Mouse (Mus musculus) embryonic facial prominence, embryonic 13.5 days (tissue): ENCODE measurements around the gene Coq8a. TPM values are rescaled to one million over a fixed set of nuclear protein-coding genes. Genes with fewer than 3 reads are reported as not detected.

ENCODE experiments used
- ATAC-seq: fragments of 200-750 bp; cut with Nextera tagmentation; 2 replicates; pipeline ENCODE4 v1.8.0; 2017; ENCODE audit warnings: low read depth; ENCODE audit not compliant: insufficient number of reproducible peaks, insufficient read depth, low FRiP score, low TSS enrichment
- H3K27ac ChIP-seq: fragments of 300-500 bp; sonication (generic); 2 replicates; pipeline ENCODE4 v1.5.1; 2015; ENCODE audit warnings: moderate library complexity, mild to moderate bottlenecking, inconsistent platforms
- H3K27me3 ChIP-seq: fragments of 300-500 bp; sonication (generic); 2 replicates; pipeline ENCODE4 v1.6.1; 2015; ENCODE audit warnings: mild to moderate bottlenecking, inconsistent platforms
- H3K36me3 ChIP-seq: fragments of 300-500 bp; sonication (generic); 2 replicates; pipeline ENCODE4 v1.6.1; 2015; ENCODE audit warnings: mild to moderate bottlenecking, inconsistent platforms
- H3K4me1 ChIP-seq: fragments of 300-500 bp; sonication (generic); 2 replicates; pipeline ENCODE4 v1.6.1; 2015; ENCODE audit warnings: inconsistent platforms
- H3K4me2 ChIP-seq: fragments of 300-500 bp; sonication (generic); 2 replicates; pipeline ENCODE4 v1.6.1; 2015; ENCODE audit warnings: moderate library complexity, mild to moderate bottlenecking, inconsistent platforms
- H3K4me3 ChIP-seq: fragments of 300-500 bp; sonication (generic); 2 replicates; pipeline ENCODE4 v1.5.1; 2015; ENCODE audit warnings: mild to moderate bottlenecking, inconsistent platforms
- H3K9ac ChIP-seq: fragments of 300-500 bp; sonication (generic); 2 replicates; pipeline ENCODE4 v1.6.1; 2015; ENCODE audit warnings: mild to moderate bottlenecking, inconsistent platforms
- H3K9me3 ChIP-seq: fragments of 300-500 bp; sonication (generic); 2 replicates; pipeline ENCODE4 v1.6.1; 2016; ENCODE audit warnings: inconsistent platforms
- WGBS: fragments of 180-500 bp; shearing (Covaris S2); methylation state at CpG from one replicate; pipeline ENCODE4 v1.1.7; 2015; ENCODE audit warnings: mixed read lengths; 5-methylcytosine and 5-hydroxymethylcytosine counted together
- polyA plus RNA-seq: library from polyadenylated mRNA; unstranded; fragments of >200 nt; fragmentation: Nextera tagmentation; extraction: Ambion mirVana; gene quantifications from 2 replicates; pipeline ENCODE4 v1.2.1, GENCODE M21; 2015

Gene Coq8a
- polyA plus RNA-seq, 1 experiment from 2014 or later = 4.1 TPM

DNA sequence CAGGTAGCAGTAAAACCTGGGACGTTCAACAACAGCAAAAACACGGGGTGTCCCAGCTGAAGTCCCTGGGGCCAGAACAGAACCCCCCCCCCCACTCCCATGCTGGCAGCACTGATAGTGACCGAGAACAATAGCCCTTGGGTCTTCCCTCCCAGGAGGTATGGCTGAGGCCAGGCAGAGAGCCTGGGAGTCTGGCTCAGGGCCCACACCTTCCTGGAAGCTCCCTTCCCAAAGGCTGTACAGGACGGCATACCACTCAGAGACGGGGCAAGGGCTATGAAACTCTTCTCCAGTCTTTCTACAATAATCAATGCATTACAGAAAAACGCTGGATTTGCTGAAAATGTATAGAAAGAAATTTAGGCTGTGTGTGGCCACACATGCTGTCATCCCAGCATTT lies 24.7 kb downstream of the Coq8a start:
- no peak for ATAC-seq
- no peaks in the 10 kb centered on the region for H3K36me3 ChIP-seq
- no peaks in the 10 kb centered on the region for H3K4me1 ChIP-seq
- no peak overlapping the region for H3K27ac ChIP-seq
- no peak overlapping the region for H3K9ac ChIP-seq
- no peak overlapping the region for H3K4me2 ChIP-seq
- no peak overlapping the region for H3K4me3 ChIP-seq
- 66% methylated on average over 6 of the region's 6 CpGs for WGBS
- no peaks in the 10 kb centered on the region for H3K9me3 ChIP-seq
- no peaks in the 10 kb centered on the region for H3K27me3 ChIP-seq

DNA sequence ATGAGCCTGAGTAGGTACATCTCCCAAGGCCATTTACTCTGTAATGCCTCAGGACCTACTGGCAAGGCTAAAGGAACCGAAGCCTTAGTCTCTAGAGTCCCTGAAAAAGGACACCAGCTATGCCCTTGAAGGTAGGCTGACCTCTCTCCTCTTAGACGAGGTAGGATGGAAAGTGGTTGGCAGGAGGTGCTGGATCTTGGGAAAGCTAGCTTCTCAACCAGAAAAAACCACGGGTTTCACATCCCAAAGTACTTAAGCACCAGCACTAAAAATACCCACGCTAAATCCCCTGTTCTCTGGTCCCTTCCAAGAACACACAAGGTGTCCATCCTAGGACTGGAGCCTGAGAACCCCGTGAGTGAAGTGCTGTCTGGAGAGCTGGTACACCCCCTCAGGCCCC lies 26.4 kb downstream of the Coq8a start:
- 75% methylated on average over 5 of the region's 5 CpGs for WGBS
- Histone ChIP-seq H3K4me2 (no peak overlapping the region), H3K36me3 (0 out of 2 replicates have a peak, but pooled peaks cover under 1% of the 10 kb centered on the region), H3K4me3 (no peak overlapping the region), H3K9ac (no peak overlapping the region), H3K27ac (no peak overlapping the region), H3K4me1 (no peaks in the 10 kb centered on the region), H3K9me3 (no peaks in the 10 kb centered on the region), H3K27me3 (no peaks in the 10 kb centered on the region)
- no peak for ATAC-seq

DNA sequence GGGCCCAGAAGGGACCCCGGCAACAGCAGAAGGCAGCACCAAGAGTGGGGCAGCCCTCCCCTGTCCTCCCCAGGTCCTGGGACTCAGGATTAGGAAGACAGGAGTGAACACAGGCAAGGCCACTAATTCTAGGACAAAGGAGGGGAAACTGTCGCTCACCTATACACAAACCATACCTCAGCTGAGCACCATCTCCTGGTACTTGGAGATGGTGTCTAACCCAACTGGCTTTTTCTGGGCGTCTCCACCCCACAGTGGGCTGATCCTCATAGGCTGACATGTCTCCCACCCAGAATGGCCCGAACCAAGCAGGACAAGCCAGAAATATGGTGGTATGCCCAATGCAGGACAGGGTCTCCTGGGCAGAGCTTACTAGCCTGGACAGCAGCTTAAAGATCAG lies 26.8 kb downstream of the Coq8a start:
- Histone ChIP-seq H3K4me2 (no peak overlapping the region), H3K9me3 (no peaks in the 10 kb centered on the region), H3K27me3 (no peaks in the 10 kb centered on the region), H3K9ac (no peak overlapping the region), H3K27ac (no peak overlapping the region), H3K4me1 (no peaks in the 10 kb centered on the region), H3K4me3 (no peak overlapping the region), H3K36me3 (peaks cover 5% of the 10 kb centered on the region; the same call in 1 of the 2 replicates)
- 89% methylated on average over 4 of the region's 4 CpGs for WGBS
- ATAC-seq = no peak

DNA sequence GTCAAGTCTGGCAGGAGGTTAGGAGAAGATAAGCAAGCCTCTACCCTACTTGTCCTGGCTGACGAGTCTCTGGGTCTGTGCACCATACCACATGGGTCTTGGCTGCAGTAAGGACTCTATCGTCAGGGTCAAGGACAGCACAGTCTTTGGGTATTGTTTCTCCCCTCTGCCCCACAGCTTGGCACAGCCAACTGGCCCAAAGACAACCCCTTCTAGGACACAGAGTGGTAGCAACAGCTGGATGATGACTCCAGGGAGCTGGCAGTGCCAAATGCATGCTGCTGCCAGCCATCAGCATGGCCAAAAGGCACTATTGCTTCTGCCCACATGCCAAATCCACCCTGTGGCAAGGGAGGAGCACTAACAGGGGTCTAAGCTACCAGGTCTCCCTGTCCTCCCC lies 27.5 kb downstream of the Coq8a start:
- 81% methylated on average over 2 of the region's 2 CpGs for WGBS
- no peak for ATAC-seq

DNA sequence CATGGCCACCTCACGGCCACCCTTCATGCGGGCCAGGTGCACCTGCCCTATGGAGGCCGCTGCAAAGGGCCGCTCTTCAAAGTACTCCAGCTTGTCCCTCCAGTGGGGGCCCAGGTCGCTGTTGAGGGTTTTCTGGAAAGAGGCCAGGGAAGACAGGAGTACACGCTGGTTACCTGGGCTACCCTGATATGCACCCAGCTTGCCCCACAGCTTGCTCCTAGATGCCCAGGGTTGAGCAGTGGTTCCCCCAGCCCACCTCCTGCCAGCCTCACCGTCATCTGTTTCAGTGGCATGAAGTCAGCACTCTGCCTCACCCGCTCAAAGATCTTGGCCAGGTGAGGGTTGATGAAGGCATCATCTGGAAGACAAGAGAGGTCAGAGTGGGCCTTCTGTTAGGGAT lies 29.3 kb downstream of the Coq8a start:
- Histone ChIP-seq H3K4me2 (no peak overlapping the region), H3K27me3 (no peaks in the 10 kb centered on the region), H3K4me3 (no peak overlapping the region), H3K9me3 (no peaks in the 10 kb centered on the region), H3K9ac (no peak overlapping the region), H3K27ac (no peak overlapping the region), H3K36me3 (peaks cover 20% of the 10 kb centered on the region), H3K4me1 (no peaks in the 10 kb centered on the region)
- no peak for ATAC-seq
- 92% methylated on average over 8 of the region's 8 CpGs for WGBS

More for the DNA sequence above, 27.5 kb downstream of the Coq8a start:
- Histone ChIP-seq H3K4me3 (no peak overlapping the region), H3K36me3 (peaks cover 7% of the 10 kb centered on the region; the same call in 1 of the 2 replicates), H3K4me1 (no peaks in the 10 kb centered on the region), H3K27me3 (no peaks in the 10 kb centered on the region), H3K9ac (no peak overlapping the region), H3K27ac (no peak overlapping the region), H3K9me3 (no peaks in the 10 kb centered on the region), H3K4me2 (no peak overlapping the region)

DNA sequence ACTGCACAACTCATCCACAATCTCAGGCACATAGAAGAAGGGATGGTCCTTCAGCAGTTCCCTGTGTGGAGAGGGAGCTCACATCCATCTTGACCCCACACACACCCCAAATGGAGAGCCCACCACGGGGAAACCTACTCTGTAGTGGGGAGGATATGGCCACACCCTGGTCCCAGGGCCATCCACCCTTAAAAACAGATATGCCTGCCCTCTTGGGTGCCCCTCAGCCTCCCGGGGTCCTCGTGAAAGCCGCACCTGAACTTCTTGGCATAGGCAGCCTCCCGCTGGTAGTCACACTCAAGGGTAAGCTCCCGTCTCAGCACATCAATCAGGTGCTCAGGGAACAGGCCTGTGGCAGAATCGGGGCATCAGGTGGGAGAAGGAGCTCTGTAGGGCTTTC lies 30.2 kb downstream of the Coq8a start:
- H3K9ac ChIP-seq = no peak overlapping the region
- no peak for ATAC-seq
- no peaks in the 10 kb centered on the region for H3K9me3 ChIP-seq
- no peak overlapping the region for H3K4me3 ChIP-seq
- peaks cover 20% of the 10 kb centered on the region for H3K36me3 ChIP-seq
- H3K4me1 ChIP-seq = no peaks in the 10 kb centered on the region
- H3K4me2 ChIP-seq = no peak overlapping the region
- H3K27ac ChIP-seq = no peak overlapping the region
- no peaks in the 10 kb centered on the region for H3K27me3 ChIP-seq
- 90% methylated on average over 7 of the region's 7 CpGs for WGBS

DNA sequence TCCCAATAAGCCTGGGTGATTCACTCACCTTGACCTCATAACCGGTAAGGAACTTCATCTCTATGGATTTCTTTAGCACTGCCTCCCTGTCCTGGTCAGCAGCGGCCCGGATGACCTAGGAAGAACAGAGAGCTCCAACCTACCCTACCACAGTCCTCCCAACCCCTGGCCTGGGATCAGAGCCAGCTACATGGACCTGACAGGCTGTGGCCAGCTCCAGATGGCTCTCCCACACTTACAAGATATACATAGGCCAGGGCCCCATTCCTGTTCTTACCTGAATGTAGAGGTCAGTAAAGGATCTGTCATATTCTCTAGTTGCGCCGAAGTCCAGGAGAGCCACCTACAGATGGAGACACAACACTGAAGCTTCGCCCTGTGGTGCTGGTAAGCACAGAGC lies 31.1 kb downstream of the Coq8a start:
- Histone ChIP-seq H3K9me3 (no peaks in the 10 kb centered on the region), H3K4me3 (no peak overlapping the region), H3K4me2 (no peak overlapping the region), H3K36me3 (peaks cover 25% of the 10 kb centered on the region), H3K27me3 (no peaks in the 10 kb centered on the region), H3K9ac (no peak overlapping the region), H3K4me1 (no peaks in the 10 kb centered on the region), H3K27ac (no peak overlapping the region)
- ATAC-seq = no peak
- WGBS = 93% methylated on average over 6 of the region's 6 CpGs

DNA sequence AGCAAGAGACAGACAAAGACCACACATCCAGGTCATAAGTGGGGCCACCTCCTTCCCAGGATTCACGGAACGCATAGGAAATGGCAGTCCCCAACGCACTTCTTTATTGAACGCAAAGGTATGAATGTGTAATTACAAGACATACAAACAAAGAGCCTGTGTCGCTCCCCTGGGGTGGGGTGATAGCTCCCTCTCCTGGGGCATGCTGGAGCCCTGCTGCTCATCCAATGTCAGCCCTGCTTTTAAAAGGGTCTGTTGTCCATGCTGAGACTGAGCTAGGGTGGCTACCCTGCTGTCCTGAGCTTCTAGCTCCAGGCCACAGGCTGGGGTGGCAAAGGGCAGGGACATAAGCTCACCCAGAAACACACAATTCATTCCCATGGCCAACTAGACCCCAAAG lies 32.9 kb downstream of the Coq8a start:
- Histone ChIP-seq H3K4me1 (no peaks in the 10 kb centered on the region), H3K4me2 (no peak overlapping the region), H3K27ac (no peak overlapping the region), H3K4me3 (no peak overlapping the region), H3K36me3 (peaks cover 38% of the 10 kb centered on the region), H3K27me3 (no peaks in the 10 kb centered on the region), H3K9ac (no peak overlapping the region), H3K9me3 (no peaks in the 10 kb centered on the region)
- no peak for ATAC-seq
- 81% methylated on average over 5 of the region's 5 CpGs for WGBS

DNA sequence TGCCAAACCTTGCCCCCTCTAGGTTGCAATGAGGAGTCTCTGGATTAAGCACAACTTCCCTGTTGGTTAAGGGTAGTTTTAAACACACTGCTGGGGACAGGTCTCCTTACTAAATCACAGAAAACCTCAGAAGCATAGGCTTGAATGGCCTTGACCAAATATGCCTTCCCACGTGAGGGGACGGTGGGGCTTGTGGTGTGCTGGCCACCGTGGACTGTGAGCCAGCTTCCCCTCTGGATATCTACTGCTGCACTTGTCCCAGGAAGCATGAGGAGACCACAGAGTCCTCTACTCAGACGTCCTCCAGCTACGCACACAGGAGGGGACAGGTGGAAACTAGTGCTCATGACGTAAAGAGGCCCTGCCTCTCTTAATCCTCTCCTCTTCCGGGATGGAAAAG lies 36.4 kb downstream of the Coq8a start:
- Histone ChIP-seq H3K9me3 (no peaks in the 10 kb centered on the region), H3K27me3 (no peaks in the 10 kb centered on the region), H3K4me3 (no peak overlapping the region), H3K36me3 (peaks cover 59% of the 10 kb centered on the region), H3K4me2 (no peak overlapping the region), H3K4me1 (no peaks in the 10 kb centered on the region), H3K9ac (no peak overlapping the region), H3K27ac (0 out of 2 replicates have a peak overlapping the region, but pooled peaks have one; percentile 22)
- no peak for ATAC-seq
- WGBS = 81% methylated on average over 7 of the region's 7 CpGs

DNA sequence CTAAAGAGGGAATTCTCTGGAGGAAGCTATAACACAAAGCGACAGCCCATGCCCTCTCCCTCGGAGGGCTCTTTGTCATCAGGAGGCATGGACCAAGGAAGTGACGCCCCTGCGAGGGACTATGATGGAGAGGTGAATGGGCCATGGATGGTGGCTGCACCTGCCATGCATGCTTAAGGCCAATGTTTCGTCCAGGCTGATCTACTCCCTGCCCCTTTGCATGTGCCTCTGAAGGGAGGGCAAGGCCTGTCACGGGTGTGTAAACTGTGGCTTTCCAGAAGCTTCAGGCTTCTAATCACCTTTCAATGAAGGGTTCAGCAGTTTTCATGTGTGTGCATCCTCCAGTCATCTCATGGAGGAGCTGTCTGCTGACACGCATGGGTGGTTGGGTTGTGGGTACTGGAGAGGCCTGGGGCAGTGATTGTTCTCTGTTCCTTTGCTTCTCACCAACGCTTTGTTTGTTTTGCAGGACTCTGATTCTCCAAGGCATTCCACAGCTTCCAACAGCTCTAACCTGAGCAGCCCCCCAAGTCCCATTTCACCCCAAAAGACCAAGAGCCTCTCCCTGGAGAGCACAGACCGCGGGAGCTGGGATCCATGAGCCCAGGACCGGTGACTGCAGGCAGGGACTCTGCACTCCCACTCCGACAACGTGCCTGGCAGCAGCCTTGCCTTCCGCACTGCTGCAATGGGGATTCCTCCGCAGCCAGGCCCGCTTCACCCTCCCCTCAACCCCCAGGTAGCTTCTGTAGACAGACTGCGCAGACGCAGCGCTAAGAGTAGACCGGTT lies 37.6 kb downstream of the Coq8a start:
- Histone ChIP-seq H3K4me2 (no peak overlapping the region), H3K27me3 (no peaks in the 10 kb centered on the region), H3K4me3 (no peak overlapping the region), H3K9me3 (no peaks in the 10 kb centered on the region), H3K36me3 (peaks cover 53% of the 10 kb centered on the region), H3K9ac (no peak overlapping the region), H3K4me1 (no peaks in the 10 kb centered on the region), H3K27ac (no peak overlapping the region)
- ATAC-seq = no peak
- WGBS = 91% methylated on average over 20 of the region's 20 CpGs

DNA sequence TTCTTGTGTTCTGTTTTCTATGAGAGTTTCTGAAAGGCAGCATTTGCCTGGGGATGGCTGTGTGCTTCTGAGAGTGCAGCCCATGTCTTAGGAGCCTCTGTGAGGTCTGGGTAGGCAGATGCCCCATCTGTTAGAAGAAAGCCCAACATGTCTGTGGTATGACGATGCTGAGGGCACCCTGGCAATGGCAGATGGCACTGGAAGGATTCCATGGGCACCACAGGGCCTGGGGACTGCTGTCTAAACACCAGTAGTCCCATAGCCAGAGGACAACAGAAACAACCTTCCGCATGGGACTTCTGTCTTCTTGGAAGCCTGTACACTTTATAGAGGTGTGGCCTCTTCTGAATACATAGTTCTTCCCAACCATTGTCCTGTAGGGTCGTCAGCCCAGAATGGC lies 38.2 kb downstream of the Coq8a start:
- Histone ChIP-seq H3K36me3 (peaks cover 48% of the 10 kb centered on the region), H3K27me3 (no peaks in the 10 kb centered on the region), H3K4me2 (no peak overlapping the region), H3K4me1 (no peaks in the 10 kb centered on the region), H3K9me3 (no peaks in the 10 kb centered on the region), H3K4me3 (no peak overlapping the region), H3K9ac (no peak overlapping the region), H3K27ac (no peak overlapping the region)
- ATAC-seq = no peak
- WGBS = 90% methylated on average over 3 of the region's 3 CpGs

DNA sequence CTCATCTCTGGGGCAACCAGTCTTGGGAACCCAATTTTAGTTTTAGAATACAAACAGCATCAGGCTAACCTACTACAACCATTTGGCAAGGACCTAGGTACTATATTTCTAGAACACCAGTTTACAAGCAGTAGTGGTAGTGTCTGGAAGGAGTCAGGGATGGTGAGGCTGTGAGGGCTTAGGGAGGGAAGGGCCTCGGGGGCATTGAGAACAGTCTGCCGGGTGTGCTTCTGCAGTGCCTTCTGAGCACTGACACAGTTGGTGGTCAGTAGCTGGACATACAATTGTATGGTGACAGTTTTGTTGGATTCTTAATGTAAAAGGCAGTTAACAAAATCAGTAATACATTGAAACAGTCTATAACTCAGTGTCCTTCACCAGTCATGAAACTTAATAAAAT lies 38.9 kb downstream of the Coq8a start:
- H3K27ac ChIP-seq = no peak overlapping the region
- ATAC-seq = no peak
- no peak overlapping the region for H3K4me2 ChIP-seq
- 65% methylated on average over 2 of the region's 2 CpGs for WGBS
- no peaks in the 10 kb centered on the region for H3K27me3 ChIP-seq
- peaks cover 42% of the 10 kb centered on the region for H3K36me3 ChIP-seq
- H3K4me1 ChIP-seq = peaks cover 2% of the 10 kb centered on the region; the same call in 1 of the 2 replicates
- no peaks in the 10 kb centered on the region for H3K9me3 ChIP-seq
- no peak overlapping the region for H3K4me3 ChIP-seq
- no peak overlapping the region for H3K9ac ChIP-seq
